Mouse (Mus musculus) heart, embryonic 10.5 days (tissue): ENCODE measurements around the gene Dusp6. TPM values are rescaled to one million over a fixed set of nuclear protein-coding genes. Genes with fewer than 3 reads are reported as not detected.

Experiments used
- DNase-seq: peaks from one replicate; pipeline ENCODE4 v3.0.0-alpha.2; 2017; ENCODE audit warnings: low spot score
- H3K27ac ChIP-seq: fragments of 300-500 bp; sonication (generic); 2 replicates; pipeline ENCODE4 v1.5.1; 2016; ENCODE audit warnings: mild to moderate bottlenecking
- H3K27me3 ChIP-seq: fragments of 300-500 bp; sonication (generic); 2 replicates; pipeline ENCODE4 v1.6.1; 2016; ENCODE audit warnings: mild to moderate bottlenecking; ENCODE audit not compliant: poor library complexity, insufficient read depth, severe bottlenecking
- H3K36me3 ChIP-seq: fragments of 300-500 bp; sonication (generic); 2 replicates; pipeline ENCODE4 v1.6.1; 2016; ENCODE audit warnings: mild to moderate bottlenecking, moderate library complexity
- H3K4me1 ChIP-seq: fragments of 300-500 bp; sonication (generic); 2 replicates; pipeline ENCODE4 v1.6.1; 2016; ENCODE audit warnings: mild to moderate bottlenecking
- H3K4me3 ChIP-seq: fragments of 300-500 bp; sonication (generic); 2 replicates; pipeline ENCODE4 v1.5.1; 2016; ENCODE audit warnings: mild to moderate bottlenecking, moderate library complexity
- H3K9me3 ChIP-seq: fragments of 300-500 bp; sonication (generic); 2 replicates; pipeline ENCODE4 v1.6.1; 2016; ENCODE audit warnings: mild to moderate bottlenecking, moderate library complexity
- WGBS: fragments of 180-500 bp; shearing (Covaris S2); methylation state at CpG from one replicate; pipeline ENCODE4 v1.1.7; 2016; 5-methylcytosine and 5-hydroxymethylcytosine counted together
- polyA plus RNA-seq: library from polyadenylated mRNA; unstranded; fragments of >200 nt; fragmentation: Nextera tagmentation; extraction: Ambion mirVana; gene quantifications from 2 replicates; pipeline ENCODE4 v1.2.1, GENCODE M21; 2016

Dusp6 gene
- polyA plus RNA-seq, 1 experiment from 2014 or later, result 65.3 TPM

GRCm38 (mm10) chr10:99289176-99289575 lies 26.1 kb downstream of the Dusp6 start:
- Histone ChIP-seq H3K4me1 (peaks cover 40% of the 10 kb centered on the region), H3K36me3 (no peaks in the 10 kb centered on the region), H3K9me3 (no peaks in the 10 kb centered on the region), H3K4me3 (no peak overlapping the region), H3K27ac (0 out of 2 replicates have a peak overlapping the region, but pooled peaks have one; percentile 44), H3K27me3 (no peaks in the 10 kb centered on the region)
- no peak for DNase-seq
- 80% methylated on average over 5 of the region's 5 CpGs for WGBS

GRCm38 (mm10) chr10:99293111-99293640 lies 30.1 kb downstream of the Dusp6 start:
- no peaks in the 10 kb centered on the region for H3K36me3 ChIP-seq
- 87% methylated on average over 3 of the region's 3 CpGs for WGBS
- no peak for DNase-seq

GRCm38 (mm10) chr10:99297721-99298120 lies 34.7 kb downstream of the Dusp6 start:
- DNase-seq, result no peak
- Histone ChIP-seq H3K4me1 (peaks cover 33% of the 10 kb centered on the region), H3K27me3 (no peaks in the 10 kb centered on the region), H3K36me3 (no peaks in the 10 kb centered on the region), H3K27ac (no peak overlapping the region), H3K4me3 (no peak overlapping the region), H3K9me3 (no peaks in the 10 kb centered on the region)
- 65% methylated on average over 3 of the region's 3 CpGs for WGBS

More at GRCm38 (mm10) chr10:99293111-99293640, 30.1 kb downstream of the Dusp6 start:
- Histone ChIP-seq H3K4me3 (no peak overlapping the region), H3K9me3 (no peaks in the 10 kb centered on the region), H3K27ac (no peak overlapping the region), H3K27me3 (no peaks in the 10 kb centered on the region), H3K4me1 (peaks cover 3% of the 10 kb centered on the region; the same call in 1 of the 2 replicates)

GRCm38 (mm10) chr10:99298328-99299295 lies 35.6 kb downstream of the Dusp6 start:
- DNase-seq, result no peak
- no peaks in the 10 kb centered on the region for H3K9me3 ChIP-seq
- H3K4me3 ChIP-seq, result peak overlapping the region; percentile 27; the same call in 1 of the 2 replicates
- H3K4me1 ChIP-seq, result peaks cover 37% of the 10 kb centered on the region
- WGBS, result 22% methylated on average over 18 of the region's 18 CpGs
- peak overlapping the region; percentile 87 for H3K27ac ChIP-seq
- H3K27me3 ChIP-seq, result no peaks in the 10 kb centered on the region
- no peaks in the 10 kb centered on the region for H3K36me3 ChIP-seq

GRCm38 (mm10) chr10:99299303-99299702 lies 36.3 kb downstream of the Dusp6 start:
- peak overlapping the region; percentile 87 for H3K27ac ChIP-seq
- 25% methylated on average over 9 of the region's 9 CpGs for WGBS

GRCm38 (mm10) chr10:99302051-99302450 lies 39.0 kb downstream of the Dusp6 start:
- WGBS, result 40% methylated on average over 4 of the region's 4 CpGs
- Histone ChIP-seq H3K27me3 (no peaks in the 10 kb centered on the region), H3K9me3 (no peaks in the 10 kb centered on the region), H3K27ac (peak overlapping the region; percentile 53; the same call in 1 of the 2 replicates), H3K4me1 (peaks cover 37% of the 10 kb centered on the region), H3K36me3 (no peaks in the 10 kb centered on the region), H3K4me3 (no peak overlapping the region)
- DNase-seq, result no peak

More at GRCm38 (mm10) chr10:99299303-99299702, 36.3 kb downstream of the Dusp6 start:
- DNase-seq, result no peak
- Histone ChIP-seq H3K4me3 (peak overlapping the region; percentile 27; the same call in 1 of the 2 replicates), H3K9me3 (no peaks in the 10 kb centered on the region), H3K27me3 (no peaks in the 10 kb centered on the region), H3K36me3 (no peaks in the 10 kb centered on the region), H3K4me1 (peaks cover 37% of the 10 kb centered on the region)

- DNase-seq, result no peak
- H3K36me3 ChIP-seq, result no peaks in the 10 kb centered on the region
- peaks cover 19% of the 10 kb centered on the region for H3K4me1 ChIP-seq
- H3K27me3 ChIP-seq, result no peaks in the 10 kb centered on the region
- no peaks in the 10 kb centered on the region for H3K9me3 ChIP-seq
- no peak overlapping the region for H3K27ac ChIP-seq
- WGBS, result 93% methylated on average over 4 of the region's 4 CpGs
- no peak overlapping the region for H3K4me3 ChIP-seq
Observed at GRCm38 (mm10) chr10:99308837-99309236, 45.8 kb downstream of the Dusp6 start.

- DNase-seq, result no peak
- WGBS, result 80% methylated on average over 9 of the region's 9 CpGs
- H3K9me3 ChIP-seq, result no peaks in the 10 kb centered on the region
Observed at GRCm38 (mm10) chr10:99309617-99310016, 46.6 kb downstream of the Dusp6 start.

GRCm38 (mm10) chr10:99310204-99310603 lies 47.2 kb downstream of the Dusp6 start:
- Histone ChIP-seq H3K4me1 (peaks cover 19% of the 10 kb centered on the region), H3K27ac (no peak overlapping the region), H3K4me3 (no peak overlapping the region), H3K36me3 (no peaks in the 10 kb centered on the region), H3K9me3 (no peaks in the 10 kb centered on the region), H3K27me3 (no peaks in the 10 kb centered on the region)
- 78% methylated on average over 10 of the region's 10 CpGs for WGBS
- no peak for DNase-seq

More at GRCm38 (mm10) chr10:99309617-99310016, 46.6 kb downstream of the Dusp6 start:
- no peak overlapping the region for H3K27ac ChIP-seq
- no peak overlapping the region for H3K4me3 ChIP-seq
- H3K36me3 ChIP-seq, result no peaks in the 10 kb centered on the region
- H3K4me1 ChIP-seq, result peaks cover 19% of the 10 kb centered on the region
- no peaks in the 10 kb centered on the region for H3K27me3 ChIP-seq

- DNase-seq, result no peak
- H3K4me3 ChIP-seq, result no peak overlapping the region
- H3K27ac ChIP-seq, result no peak overlapping the region
- peaks cover 19% of the 10 kb centered on the region for H3K4me1 ChIP-seq
- no peaks in the 10 kb centered on the region for H3K27me3 ChIP-seq
- no peaks in the 10 kb centered on the region for H3K9me3 ChIP-seq
- WGBS, result 16% methylated on average over 1 of the region's 1 CpGs
- no peaks in the 10 kb centered on the region for H3K36me3 ChIP-seq
Observed at GRCm38 (mm10) chr10:99311956-99312355, 48.9 kb downstream of the Dusp6 start.

- H3K27ac ChIP-seq, result no peak overlapping the region
- DNase-seq, result no peak
- no peaks in the 10 kb centered on the region for H3K27me3 ChIP-seq
- no peaks in the 10 kb centered on the region for H3K36me3 ChIP-seq
- peaks cover 19% of the 10 kb centered on the region for H3K4me1 ChIP-seq
- WGBS, result 82% methylated on average over 7 of the region's 7 CpGs
- no peaks in the 10 kb centered on the region for H3K9me3 ChIP-seq
- H3K4me3 ChIP-seq, result no peak overlapping the region
Observed at GRCm38 (mm10) chr10:99314366-99314765, 51.3 kb downstream of the Dusp6 start.

- Histone ChIP-seq H3K9me3 (no peaks in the 10 kb centered on the region), H3K4me1 (0 out of 2 replicates have a peak, but pooled peaks cover under 1% of the 10 kb centered on the region), H3K4me3 (no peak overlapping the region), H3K27me3 (no peaks in the 10 kb centered on the region), H3K27ac (no peak overlapping the region), H3K36me3 (no peaks in the 10 kb centered on the region)
- no peak for DNase-seq
Observed at GRCm38 (mm10) chr10:99317057-99317456, 54.0 kb downstream of the Dusp6 start.
